26 mouse cellular contexts compared by ENCODE assay signal in the genomic region with DNA sequence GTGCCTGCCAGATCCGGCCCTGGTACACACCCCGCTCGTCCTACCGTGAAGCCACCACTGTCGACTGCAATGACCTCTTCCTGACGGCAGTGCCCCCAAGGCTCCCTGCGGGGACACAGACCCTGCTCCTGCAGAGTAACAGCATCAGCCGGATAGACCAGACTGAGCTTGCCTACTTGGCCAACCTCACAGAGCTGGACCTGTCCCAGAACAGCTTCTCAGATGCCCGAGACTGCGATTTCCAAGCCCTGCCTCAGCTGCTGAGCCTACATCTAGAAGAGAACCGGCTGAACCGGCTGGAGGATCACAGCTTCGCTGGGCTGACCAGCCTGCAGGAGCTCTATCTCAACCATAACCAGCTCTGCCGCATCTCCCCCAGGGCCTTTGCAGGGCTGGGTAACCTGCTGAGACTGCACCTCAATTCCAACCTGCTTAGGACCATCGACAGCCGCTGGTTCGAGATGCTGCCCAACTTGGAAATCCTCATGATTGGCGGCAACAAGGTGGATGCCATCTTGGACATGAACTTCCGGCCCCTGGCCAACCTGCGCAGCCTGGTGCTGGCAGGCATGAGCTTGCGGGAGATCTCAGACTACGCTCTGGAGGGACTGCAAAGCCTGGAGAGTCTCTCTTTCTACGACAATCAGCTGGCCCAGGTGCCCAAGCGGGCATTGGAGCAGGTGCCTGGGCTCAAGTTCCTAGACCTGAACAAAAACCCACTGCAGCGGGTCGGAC. TPM values are rescaled to one million over a fixed set of nuclear protein-coding genes. Genes with fewer than 3 reads are reported as not detected.
DNase-seq lines count a peak whose midpoint lies in the region; TF ChIP-seq lines count a peak whose summit lies in the region.
"Had no signal": no experiment of that assay in that cellular context is flagged by ENCODE, and none has a peak within 500 bp of the region (broad histone marks: within the 10 kb centered on the region; RNA-seq: fewer than 3 reads in every experiment).

No protein-coding gene starts in this region.

- intact Hi-C loops in gastrocnemius, adult 2 months (cut with DNase I), result no loop called here
- intact Hi-C loops in gastrocnemius, postnatal 36 days (cut with DNase I), result no loop called here
- intact Hi-C loops in left cerebral cortex, postnatal 4 days (cut with DNase I), result no loop called here
- intact Hi-C loops in left cerebral cortex, postnatal 25 days (cut with DNase I), result no loop called here

- 83% methylated on average over 26 of the region's 26 CpGs for WGBS in hindbrain, embryonic 10.5 days

- no peaks in the 10 kb centered on the region for H3K9me3 ChIP-seq in hindbrain, embryonic 10.5 days
- H3K9me3 ChIP-seq: liver, embryonic 12.5 days; megakaryocyte, embryonic 14.5 days; neural tube, embryonic 12.5 days had no signal

- peaks cover 14% of the 10 kb centered on the region for H3K36me3 ChIP-seq in hindbrain, embryonic 10.5 days
- H3K36me3 ChIP-seq: liver, embryonic 12.5 days had no signal

- no peak overlapping the region for H3K4me3 ChIP-seq in gastrocnemius, adult 2 months
- no peak overlapping the region for H3K4me3 ChIP-seq in hindbrain, embryonic 10.5 days
- H3K4me3 ChIP-seq: erythroblast, embryonic 14.5 days; layer of hippocampus, adult 2 months; left cerebral cortex, adult 2 months; liver, embryonic 12.5 days; megakaryocyte, embryonic 14.5 days; neural tube, embryonic 12.5 days had no signal

- no peaks in the 10 kb centered on the region for H3K27me3 ChIP-seq in hindbrain, embryonic 10.5 days (ENCODE audit: insufficient read depth, poor library complexity, severe bottlenecking)
- H3K27me3 ChIP-seq: liver, embryonic 12.5 days; neural tube, embryonic 12.5 days had no signal

- DNase-seq in adrenal gland, postnatal 14 days, result peak; percentile 37
- no peak for DNase-seq in adrenal gland, adult 2 months
- DNase-seq in gastrocnemius, adult 2 months, result peak; percentile 59
- no peak for DNase-seq in gastrocnemius, postnatal 36 days
- DNase-seq in left cerebral cortex, postnatal 4 days, result peak; percentile 71
- DNase-seq in left cerebral cortex, postnatal 25 days (ENCODE audit: low spot score in 2 of 2), result no peak
- peak; percentile 40 for DNase-seq in fat pad, adult 2 months (ENCODE audit: extremely low read depth, low read depth, low spot score)
- no peak for DNase-seq in hindbrain, embryonic 10.5 days (ENCODE audit: low spot score)
- DNase-seq: cerebellum, adult 8-10 months; heart, adult 18-20 months; heart, postnatal 36 days; kidney, adult 11 months; kidney, postnatal 36 days; liver, postnatal 0 days; lung, postnatal 4 days; midbrain, embryonic 14.5 days; right cerebral cortex, postnatal 4 days; thymus, adult 2 months; thymus, postnatal 36 days had no signal

- peaks cover 15% of the 10 kb centered on the region for H3K4me1 ChIP-seq in hindbrain, embryonic 10.5 days (replicated peaks)
- H3K4me1 ChIP-seq: liver, embryonic 12.5 days; megakaryocyte, embryonic 14.5 days had no signal

- no peak overlapping the region for H3K27ac ChIP-seq in gastrocnemius, adult 2 months
- no peak overlapping the region for H3K27ac ChIP-seq in hindbrain, embryonic 10.5 days
- H3K27ac ChIP-seq: hindbrain, embryonic 14.5 days; left cerebral cortex, adult 2 months; liver, embryonic 12.5 days; neural tube, embryonic 12.5 days had no signal

- TF ChIP-seq CTCF in gastrocnemius, adult 2 months (IDR thresholded peaks at IDR 0.05), result no peak

RNA-seq across cellular contexts. Expression of a gene that starts 57.4 kb away (rescaled TPM):
- 7.7 and 9.2 TPM in 2 replicates for total RNA-seq in adrenal gland, postnatal 14 days (2021)
- 10 to 100 TPM in 1 of 2 experiments, 1 to 10 TPM in 1; 5.3 to 25.9 TPM for total RNA-seq in adrenal gland, adult 2 months (2021)
- polyA plus RNA-seq in adrenal gland, adult 2 months (2012; rRNA removed), result 15.4 and 18.2 TPM in 2 replicates
- under 1 TPM; 0.33 to 0.73 TPM for total RNA-seq in gastrocnemius, adult 2 months (2021)
- total RNA-seq in gastrocnemius, postnatal 36 days (2021), result under 1 TPM; 0.43 to 0.62 TPM
- 100 to 1,000 TPM; 101 to 117 TPM for total RNA-seq in left cerebral cortex, postnatal 4 days (2021)
- 100 to 1,000 TPM in 1 of 2 experiments, 10 to 100 TPM in 1; 90.8 to 106 TPM for total RNA-seq in left cerebral cortex, postnatal 25 days (2021)
- polyA plus RNA-seq in hindbrain, embryonic 10.5 days (2016; fragmentation: Nextera tagmentation; extraction: Ambion mirVana), result 7.3 and 10.4 TPM in 2 replicates
- polyA plus RNA-seq: erythroblast, embryonic 14.5 days; liver, postnatal 0 days had no signal

Comparison
In these comparisons a context has a peak if more than half of its experiments do, and no peak if none do; other contexts are left out.
1. DNase-seq: peak in adrenal gland, postnatal 14 days (single experiment), gastrocnemius, adult 2 months (single experiment), left cerebral cortex, postnatal 4 days (single experiment) and fat pad, adult 2 months (single experiment); none in adrenal gland, adult 2 months (single experiment), gastrocnemius, postnatal 36 days (0 of 2), left cerebral cortex, postnatal 25 days (0 of 2) and hindbrain, embryonic 10.5 days (single experiment).